Mouse (Mus musculus) embryonic stem cell, embryonic (primary cell): ENCODE results near the gene Fnip2.

Experiments
- CTCF ChIA-PET, 4 experiments: fragments of 300-600 bp in 2 of 4; fragments of 350-600 bp in 2 of 4; sonication (Branson Sonifier 250); formaldehyde crosslinking; loops; one replicate each; lab custom pipeline; 2022; ENCODE audit warnings: inconsistent platforms in 2 of 4; lab: Charles Lee
- POLR2A ChIA-PET, 4 experiments: fragments of 300-600 bp in 2 of 4; fragments of 350-600 bp in 2 of 4; sonication (Branson Sonifier 250); formaldehyde crosslinking; loops; one replicate each; lab custom pipeline; 2022; ENCODE audit warnings: antibody characterized with exemption in 4 of 4, inconsistent platforms in 1 of 4; lab: Charles Lee

The Fnip2 gene

DNA sequence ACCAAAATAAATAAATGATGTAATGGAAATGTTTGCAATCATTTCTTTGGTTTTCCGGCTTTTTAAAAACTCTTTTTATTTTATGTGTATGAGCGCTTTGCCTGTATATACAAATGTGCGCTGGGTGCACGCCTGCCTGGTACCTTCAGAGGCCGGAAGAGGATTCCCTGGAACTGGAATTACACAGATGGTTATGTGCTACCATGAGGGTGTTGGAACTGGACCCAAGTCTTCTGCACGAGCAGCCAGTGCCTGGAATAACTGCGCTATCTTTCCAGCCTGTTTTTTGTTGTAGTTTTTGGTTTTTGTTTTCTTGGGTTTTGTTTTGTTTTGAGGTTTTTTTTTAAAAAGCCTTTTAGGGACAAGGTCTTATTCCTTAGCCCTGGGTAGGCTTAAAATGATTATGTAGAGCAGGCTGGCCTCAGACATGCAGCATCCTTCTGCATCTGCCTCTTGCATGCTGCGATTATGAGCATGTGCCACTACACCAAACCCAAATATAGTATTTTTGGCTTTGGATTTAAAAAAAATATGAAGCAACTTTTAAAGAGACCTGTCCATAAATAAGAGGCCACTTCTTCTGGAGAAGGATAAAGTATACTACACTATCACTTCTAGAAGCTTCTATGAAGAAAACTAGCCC lies 17.7 kb downstream of the Fnip2 start:
- POLR2A ChIA-PET, result interaction anchor here in 2 of 4 experiments (0.5 to 4.8 kb wide), 9 partner anchors 11 to 34 kb away, joined by 3 to 66 read pairs (median 4); partner anchors contain the start of gene Fnip2 (in 2 of the 2)
- CTCF ChIA-PET, result interaction anchor here in 1 of 4 experiments (0.7 kb wide), 1 partner anchor 57 kb away, joined by 3 read pairs; no protein-coding TSS in a partner anchor

DNA sequence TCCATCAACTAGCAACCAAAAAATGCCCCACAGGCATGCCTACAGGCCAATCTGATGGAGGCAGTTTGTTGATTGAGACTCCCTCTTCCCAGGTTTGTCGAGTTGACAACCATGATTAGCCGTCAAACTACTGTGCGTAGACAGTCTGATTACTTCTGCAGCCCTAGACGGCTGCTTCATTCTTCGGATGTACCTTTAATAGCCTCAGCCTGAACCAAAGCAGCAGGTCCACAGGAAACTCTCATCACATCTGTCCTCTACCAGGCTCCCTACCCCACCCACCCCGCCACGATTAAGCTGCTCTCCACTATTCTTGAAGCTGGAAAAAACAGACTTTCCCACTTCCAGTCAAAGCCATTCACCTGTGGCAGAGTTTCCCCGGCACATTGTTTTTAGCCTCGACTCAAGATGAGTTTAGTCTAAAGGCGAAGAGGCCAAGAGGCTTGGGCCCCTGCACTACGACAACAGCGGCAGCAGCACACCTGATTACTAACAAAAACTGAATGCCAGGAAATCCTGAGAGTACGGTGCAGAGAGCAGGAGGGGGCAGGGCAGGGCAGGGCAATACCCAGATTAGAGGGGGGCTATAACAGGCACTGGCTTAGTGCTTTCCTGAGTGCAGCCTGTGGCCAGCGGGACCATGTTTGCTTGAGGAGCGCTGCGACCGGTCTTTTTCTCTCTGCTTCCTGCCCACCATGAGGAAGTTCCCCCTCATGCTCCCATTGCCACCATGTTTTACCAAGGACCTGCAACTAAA lies 18.7 kb downstream of the Fnip2 start:
- POLR2A ChIA-PET, result interaction anchor here in 2 of 4 experiments (0.8 to 4.8 kb wide), 6 partner anchors 10 to 19 kb away, joined by 3 to 44 read pairs (median 8); partner anchors contain the start of gene Fnip2 (in 2 of the 2)
- CTCF ChIA-PET, result interaction anchor here in 1 of 4 experiments (0.7 kb wide), 1 partner anchor 58 kb away, joined by 3 read pairs; no protein-coding TSS in a partner anchor

- ChIA-PET POLR2A (interaction anchor here in 3 of 4 experiments (0.6 to 8.5 kb wide), 18 partner anchors 9 to 217 kb away, joined by 3 to 96 read pairs (median 4); partner anchors contain the start of genes Fnip2 (in 3 of the 3), 4930579G24Rik (in 1 of the 3) and Etfdh (in 1 of the 3)), CTCF (interaction anchor here in 1 of 4 experiments (0.6 kb wide), 1 partner anchor 44 kb away, joined by 3 read pairs; no protein-coding TSS in a partner anchor)
Observed at GRCm38 (mm10) chr3:79542585-79542984, 25.0 kb downstream of the Fnip2 start.

DNA sequence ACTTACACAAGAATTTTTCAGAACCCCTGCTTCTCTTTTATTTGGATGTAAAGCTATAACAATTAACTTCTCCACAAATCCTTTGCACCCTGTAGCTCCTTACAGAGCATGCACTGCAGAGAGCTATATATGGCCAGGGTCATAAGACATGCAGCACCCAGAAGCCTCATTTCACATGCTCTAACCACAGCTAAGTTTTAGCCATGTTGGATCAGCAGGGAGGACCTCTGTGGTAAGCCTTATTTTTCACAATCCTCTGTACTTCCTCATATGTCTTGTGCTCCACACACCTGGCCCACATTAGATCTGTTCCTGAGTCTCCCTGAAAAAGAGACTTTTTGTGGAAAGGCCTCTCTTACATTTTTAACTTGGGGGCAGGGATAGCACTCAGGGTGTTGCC lies 27.9 kb downstream of the Fnip2 start:
- ChIA-PET POLR2A (interaction anchor here in 3 of 4 experiments (0.6 to 8.5 kb wide), 11 partner anchors 8 to 44 kb away, joined by 3 to 96 read pairs (median 4); partner anchors contain the start of gene Fnip2 (in 2 of the 3)), CTCF (interaction anchor here in 1 of 4 experiments (1.1 kb wide), 1 partner anchor 47 kb away, joined by 5 read pairs; no protein-coding TSS in a partner anchor)

DNA sequence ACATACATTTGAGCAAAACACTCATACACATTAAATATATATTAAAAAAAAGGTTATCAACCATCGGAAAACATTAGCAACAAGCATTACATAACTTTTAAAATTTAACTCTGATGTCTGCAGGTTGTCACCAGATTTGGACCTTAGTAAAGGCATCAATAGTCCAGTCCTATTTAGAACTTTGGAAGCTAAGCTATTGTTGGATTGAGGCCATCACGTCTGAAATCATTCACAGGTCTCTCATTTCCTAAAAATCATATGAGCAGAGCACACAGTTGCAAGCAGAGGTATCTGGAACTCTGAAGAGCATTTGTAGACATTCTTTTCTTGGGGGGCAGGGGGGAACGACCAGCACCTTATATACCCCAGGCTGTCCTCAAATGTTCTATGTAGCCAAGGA lies 28.5 kb downstream of the Fnip2 start:
- CTCF ChIA-PET, result no interaction called here

DNA sequence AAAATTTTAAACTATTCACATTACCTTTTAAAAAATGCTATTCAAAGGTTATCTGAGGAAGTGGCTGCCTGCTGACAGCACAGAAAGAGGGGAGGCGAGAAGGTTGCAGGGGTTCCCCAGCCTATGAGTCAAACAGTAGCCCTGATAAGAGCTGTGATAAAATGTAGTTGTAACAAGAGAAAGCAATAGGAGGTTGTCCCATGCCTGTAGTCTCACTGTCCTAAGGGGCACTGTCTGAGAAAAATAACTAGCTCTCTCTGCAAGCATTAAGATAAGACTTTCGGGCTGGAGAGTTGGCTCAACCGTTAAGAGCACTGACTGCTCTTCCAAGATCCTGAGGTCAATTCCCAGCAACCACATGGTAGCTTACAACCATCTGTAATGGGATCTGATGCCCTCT lies 29.3 kb downstream of the Fnip2 start:
- CTCF ChIA-PET, result interaction anchor here in 1 of 4 experiments (0.5 kb wide), 1 partner anchor 77 kb away, joined by 8 read pairs; no protein-coding TSS in a partner anchor
- POLR2A ChIA-PET, result interaction anchor here in 2 of 4 experiments (2.7 to 8.5 kb wide), 4 partner anchors 9 to 29 kb away, joined by 9 to 96 read pairs (median 22); partner anchors contain the start of gene Fnip2 (in 1 of the 2)

More for the DNA sequence above, 28.5 kb downstream of the Fnip2 start:
- POLR2A ChIA-PET, result interaction anchor here in 3 of 4 experiments (0.6 to 8.5 kb wide), 12 partner anchors 8 to 44 kb away, joined by 3 to 96 read pairs (median 4); partner anchors contain the start of gene Fnip2 (in 2 of the 3)

- ChIA-PET CTCF (interaction anchor here in 1 of 4 experiments (0.6 kb wide), 1 partner anchor 448 kb away, joined by 3 read pairs; no protein-coding TSS in a partner anchor), POLR2A (interaction anchor here in 3 of 4 experiments (0.8 to 8.5 kb wide), 10 partner anchors 8 to 31 kb away, joined by 3 to 96 read pairs (median 9); partner anchors contain the start of gene Fnip2 (in 2 of the 3))
Observed at GRCm38 (mm10) chr3:79537626-79538203, 29.9 kb downstream of the Fnip2 start.

GRCm38 (mm10) chr3:79537023-79537422 lies 30.6 kb downstream of the Fnip2 start:
- CTCF ChIA-PET, result interaction anchor here in 2 of 4 experiments (0.6 kb wide), 2 partner anchors 32 to 447 kb away, joined by 3 read pairs; no protein-coding TSS in a partner anchor
- POLR2A ChIA-PET, result interaction anchor here in 3 of 4 experiments (0.8 to 8.5 kb wide), 9 partner anchors 7 to 31 kb away, joined by 3 to 96 read pairs (median 5); partner anchors contain the start of gene Fnip2 (in 2 of the 3)

GRCm38 (mm10) chr3:79531581-79532271 lies 35.9 kb downstream of the Fnip2 start:
- ChIA-PET CTCF (interaction anchor here in 2 of 4 experiments (0.6 to 1.7 kb wide), 2 partner anchors 327 to 330 kb away, joined by 3 to 5 read pairs; no protein-coding TSS in a partner anchor), POLR2A (interaction anchor here (0.6 to 6.8 kb wide), 83 partner anchors 8 to 388 kb away, joined by 3 to 110 read pairs (median 5); partner anchors contain the start of genes Fnip2 (in 4 of the 4), 4930579G24Rik (in 3 of the 4), Etfdh (in 3 of the 4) and Ppid (in 2 of the 4))

DNA sequence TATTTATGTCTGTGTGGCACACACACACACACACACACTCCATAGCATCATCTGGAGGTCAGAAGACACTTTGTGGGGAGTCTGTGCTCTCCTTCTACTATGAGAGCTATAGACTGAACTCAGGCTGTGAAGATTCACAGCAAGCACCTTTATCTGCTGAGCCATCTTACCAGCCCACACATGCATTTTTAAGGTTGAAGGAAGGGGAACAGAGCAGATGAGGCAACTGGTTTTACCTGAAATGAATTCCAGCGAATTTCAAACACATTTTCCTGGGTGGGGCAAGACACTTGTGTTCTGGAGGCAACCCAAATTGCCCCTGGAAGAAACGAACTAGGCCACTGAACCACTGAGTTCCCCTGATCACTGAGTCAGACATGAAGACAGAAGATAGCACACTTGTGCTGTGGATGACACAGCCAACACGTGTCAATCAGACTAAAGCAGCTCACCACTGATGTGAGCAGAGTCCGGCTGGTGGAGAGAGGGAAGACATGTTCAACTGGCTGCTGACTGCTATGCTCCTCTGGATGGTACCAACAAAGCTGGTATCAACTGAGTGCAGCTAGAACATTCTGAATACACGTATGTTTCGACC lies 38.0 kb downstream of the Fnip2 start:
- POLR2A ChIA-PET, result interaction anchor here in 3 of 4 experiments (0.6 to 6.8 kb wide), 23 partner anchors 8 to 312 kb away, joined by 3 to 110 read pairs (median 5); partner anchors contain the start of genes Fnip2 (in 3 of the 3) and Ppid (in 1 of the 3)
- CTCF ChIA-PET, result interaction anchor here in 1 of 4 experiments (0.6 kb wide), 1 partner anchor 308 kb away, joined by 3 read pairs; no protein-coding TSS in a partner anchor

DNA sequence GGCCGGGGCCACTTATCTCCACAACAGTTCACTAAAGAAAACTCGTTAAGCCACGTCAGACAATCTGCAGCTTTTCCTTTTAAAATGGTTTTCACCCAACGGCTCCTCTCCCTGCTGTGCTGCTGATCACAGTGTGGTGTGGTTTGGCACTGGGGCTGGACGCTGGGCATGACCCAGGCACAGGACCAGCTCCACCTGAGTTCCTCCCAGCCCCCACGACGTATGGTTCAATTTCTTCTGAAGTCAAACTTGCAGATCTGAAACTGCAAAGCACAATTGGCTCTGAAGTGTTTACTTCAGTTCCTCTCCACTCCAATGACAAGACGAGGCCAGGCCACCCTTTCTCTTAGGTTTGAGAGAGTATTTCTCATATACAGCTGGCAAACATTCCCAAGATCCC lies 39.1 kb downstream of the Fnip2 start:
- ChIA-PET CTCF (interaction anchor here in 1 of 4 experiments (0.6 kb wide), 1 partner anchor 17 kb away, joined by 3 read pairs; no protein-coding TSS in a partner anchor), POLR2A (interaction anchor here in 2 of 4 experiments (0.9 to 6.8 kb wide), 15 partner anchors 8 to 47 kb away, joined by 3 to 110 read pairs (median 10); partner anchors contain the start of gene Fnip2 (in 2 of the 2))

DNA sequence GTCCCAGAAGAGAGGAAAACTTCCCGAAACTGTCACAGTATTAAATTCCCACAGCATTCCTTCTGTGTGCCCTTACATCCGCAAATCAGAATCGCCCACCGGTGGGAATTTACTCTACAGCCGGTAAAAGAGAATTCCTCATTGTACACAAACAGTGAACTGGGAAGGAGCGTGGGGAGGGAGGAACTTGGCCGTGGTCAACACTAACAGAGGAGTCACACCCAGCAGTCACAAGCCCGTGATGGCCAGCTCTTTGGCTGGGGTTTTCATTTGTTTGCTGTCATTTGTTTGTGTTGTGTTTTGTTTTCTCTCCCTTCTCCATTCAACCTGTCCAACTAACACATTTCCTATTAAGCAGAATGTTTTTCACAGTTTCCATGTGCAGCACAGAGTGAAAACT lies 39.7 kb downstream of the Fnip2 start:
- ChIA-PET CTCF (interaction anchor here in 1 of 4 experiments (0.6 kb wide), 1 partner anchor 17 kb away, joined by 3 read pairs; no protein-coding TSS in a partner anchor), POLR2A (interaction anchor here in 3 of 4 experiments (0.8 to 6.8 kb wide), 16 partner anchors 9 to 48 kb away, joined by 3 to 110 read pairs (median 4); partner anchors contain the start of gene Fnip2 (in 3 of the 3))

GRCm38 (mm10) chr3:79527521-79527920 lies 40.1 kb downstream of the Fnip2 start:
- POLR2A ChIA-PET, result interaction anchor here in 3 of 4 experiments (0.8 to 6.8 kb wide), 21 partner anchors 8 to 101 kb away, joined by 3 to 110 read pairs (median 4); partner anchors contain the start of genes Fnip2 (in 3 of the 3) and 4930579G24Rik (in 1 of the 3)
- CTCF ChIA-PET, result interaction anchor here in 1 of 4 experiments (0.8 kb wide), 1 partner anchor 22 kb away, joined by 3 read pairs; no protein-coding TSS in a partner anchor

GRCm38 (mm10) chr3:79523349-79523748 lies 44.2 kb downstream of the Fnip2 start:
- POLR2A ChIA-PET, result interaction anchor here in 2 of 4 experiments (0.6 to 1.9 kb wide), 10 partner anchors 8 to 64 kb away, joined by 3 to 8 read pairs (median 4); partner anchors contain the start of gene Fnip2 (in 2 of the 2)

DNA sequence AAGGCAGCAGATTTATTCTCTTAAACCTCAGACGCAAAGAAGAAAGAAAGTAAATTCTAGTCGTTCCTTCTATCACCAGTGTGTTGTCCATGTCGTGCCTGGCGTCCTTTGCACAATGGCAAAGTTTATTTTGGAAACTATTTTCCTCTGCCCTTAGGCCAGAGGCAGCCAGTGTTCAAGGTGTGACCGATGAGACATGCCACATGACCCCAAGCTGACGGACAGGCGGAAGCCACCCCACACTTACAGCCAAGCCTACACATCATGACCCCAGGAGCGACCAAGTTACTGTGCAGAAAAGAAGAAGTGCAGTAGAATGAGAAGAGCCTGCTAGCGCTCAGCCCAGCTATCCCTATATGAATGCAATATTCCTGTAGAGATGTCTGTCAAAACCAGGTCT lies 47.7 kb downstream of the Fnip2 start:
- CTCF ChIA-PET, result no interaction called here

More at GRCm38 (mm10) chr3:79523349-79523748, 44.2 kb downstream of the Fnip2 start:
- CTCF ChIA-PET, result interaction anchor here in 1 of 4 experiments (1.0 kb wide), 1 partner anchor 53 kb away, joined by 6 read pairs; no protein-coding TSS in a partner anchor

More for the DNA sequence above, 47.7 kb downstream of the Fnip2 start:
- POLR2A ChIA-PET, result interaction anchor here in 2 of 4 experiments (1.3 to 10.9 kb wide), 5 partner anchors 9 to 63 kb away, joined by 3 to 110 read pairs (median 13); partner anchors contain the start of gene Fnip2 (in 1 of the 2)
